Mouse (Mus musculus) limb, embryonic 11.5 days (tissue): ENCODE results near the gene Vdr. TPM values are rescaled to one million over a fixed set of nuclear protein-coding genes. Genes with fewer than 3 reads are reported as not detected.

Experiments used
- ATAC-seq: fragments of 200-750 bp; cut with Nextera tagmentation; 2 replicates; pipeline ENCODE4 v1.8.0; 2017; ENCODE audit warnings: low read depth; ENCODE audit not compliant: insufficient number of reproducible peaks, low FRiP score, low TSS enrichment
- DNase-seq: peaks from one replicate; pipeline ENCODE4 v3.0.0-alpha.2; 2015; ENCODE audit warnings: low spot score
- H3K27ac ChIP-seq: fragments of 300-500 bp; sonication (generic); replicated peaks from 2 replicates; pipeline ENCODE4 v1.5.1; 2014; ENCODE audit warnings: low read depth, mild to moderate bottlenecking, low read length
- H3K27me3 ChIP-seq: fragments of 300-500 bp; sonication (generic); 2 replicates; pipeline ENCODE4 v1.6.1; 2014; ENCODE audit warnings: mild to moderate bottlenecking, low read length, mixed read lengths; ENCODE audit not compliant: control insufficient read depth, insufficient read depth
- H3K36me3 ChIP-seq: fragments of 300-500 bp; sonication (generic); 2 replicates; pipeline ENCODE4 v1.6.1; 2014; ENCODE audit warnings: mild to moderate bottlenecking, low read length, moderate library complexity, mixed read lengths; ENCODE audit not compliant: control insufficient read depth, insufficient read depth
- H3K4me1 ChIP-seq: fragments of 300-500 bp; sonication (generic); 2 replicates; pipeline ENCODE4 v1.6.1; 2014; ENCODE audit warnings: low read length, mixed read lengths; ENCODE audit not compliant: control insufficient read depth, insufficient read depth
- H3K4me2 ChIP-seq: fragments of 300-500 bp; sonication (generic); 2 replicates; pipeline ENCODE4 v1.6.1; 2014; ENCODE audit warnings: low read depth, mild to moderate bottlenecking, moderate library complexity; ENCODE audit not compliant: severe bottlenecking
- H3K4me3 ChIP-seq: fragments of 300-500 bp; sonication (generic); 2 replicates; pipeline ENCODE4 v1.5.1; 2014; ENCODE audit warnings: low read depth, low read length
- H3K9ac ChIP-seq: fragments of 300-500 bp; sonication (generic); 2 replicates; pipeline ENCODE4 v1.6.1; 2014; ENCODE audit warnings: mild to moderate bottlenecking, low read length
- H3K9me3 ChIP-seq: fragments of 300-500 bp; sonication (generic); 2 replicates; pipeline ENCODE4 v1.6.1; 2016; ENCODE audit warnings: low read length; ENCODE audit not compliant: control insufficient read depth
- WGBS: fragments of 180-500 bp; shearing (Covaris S2); extraction: QIAGEN DNeasy Blood & Tissue Kit; methylation state at CpG from one replicate; pipeline ENCODE4 v1.1.7; 2014; 5-methylcytosine and 5-hydroxymethylcytosine counted together
- polyA plus RNA-seq: library from polyadenylated mRNA; unstranded; fragments of >200 nt; fragmentation: Nextera tagmentation; extraction: Ambion mirVana; gene quantifications from 2 replicates; pipeline ENCODE4 v1.2.1, GENCODE M21; 2014

Vdr gene
- polyA plus RNA-seq, 1 experiment from 2014 or later, result 0.25 TPM

DNA sequence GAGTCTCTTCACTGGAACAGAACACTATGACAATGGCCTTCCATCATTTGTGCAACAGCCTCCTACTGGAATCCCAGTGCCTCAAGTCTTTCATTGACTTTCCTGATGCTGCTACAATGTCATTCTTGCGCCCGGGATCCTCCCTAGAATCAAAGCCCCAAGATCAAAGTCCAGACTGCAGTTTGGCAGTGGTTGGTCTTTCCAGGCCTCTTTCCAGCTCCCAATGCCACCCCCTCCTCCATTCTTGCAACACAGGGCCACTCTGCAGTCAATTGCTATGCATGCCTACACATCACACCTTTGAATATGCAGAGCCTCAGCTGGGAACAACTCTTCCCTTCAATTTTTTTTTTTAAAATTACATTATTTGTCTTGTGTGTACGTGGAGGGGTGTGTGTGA, 50.1 kb downstream of the Vdr start:
- 72% methylated on average over 3 of the region's 3 CpGs for WGBS
- Histone ChIP-seq H3K27ac (no peak overlapping the region), H3K4me3 (no peak overlapping the region), H3K36me3 (no peaks in the 10 kb centered on the region), H3K9ac (no peak overlapping the region), H3K4me2 (no peak overlapping the region), H3K9me3 (no peaks in the 10 kb centered on the region), H3K4me1 (no peaks in the 10 kb centered on the region), H3K27me3 (no peaks in the 10 kb centered on the region)
- DNase-seq (no peak), ATAC-seq (no peak)

DNA sequence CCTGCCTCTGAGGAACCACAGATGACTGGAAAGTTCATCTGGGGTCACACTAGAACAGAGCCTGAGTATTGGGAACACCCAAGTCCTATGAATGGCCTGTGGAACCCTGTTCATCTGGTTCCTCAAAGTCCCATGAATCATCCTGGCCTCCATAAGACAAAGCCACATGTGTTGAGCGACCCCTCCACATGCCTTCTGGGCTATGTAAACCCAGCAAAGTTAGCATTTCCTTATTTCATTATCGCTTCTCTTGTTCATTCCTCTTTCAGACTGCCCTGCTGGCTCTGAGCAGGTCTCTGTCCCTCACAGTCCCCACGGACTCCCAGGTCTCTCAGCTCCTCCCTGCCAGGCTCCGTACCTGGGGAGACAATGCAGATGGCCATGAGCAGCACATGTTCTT, 52.0 kb downstream of the Vdr start:
- 86% methylated on average over 4 of the region's 4 CpGs for WGBS
- no peaks in the 10 kb centered on the region for H3K27me3 ChIP-seq

DNA sequence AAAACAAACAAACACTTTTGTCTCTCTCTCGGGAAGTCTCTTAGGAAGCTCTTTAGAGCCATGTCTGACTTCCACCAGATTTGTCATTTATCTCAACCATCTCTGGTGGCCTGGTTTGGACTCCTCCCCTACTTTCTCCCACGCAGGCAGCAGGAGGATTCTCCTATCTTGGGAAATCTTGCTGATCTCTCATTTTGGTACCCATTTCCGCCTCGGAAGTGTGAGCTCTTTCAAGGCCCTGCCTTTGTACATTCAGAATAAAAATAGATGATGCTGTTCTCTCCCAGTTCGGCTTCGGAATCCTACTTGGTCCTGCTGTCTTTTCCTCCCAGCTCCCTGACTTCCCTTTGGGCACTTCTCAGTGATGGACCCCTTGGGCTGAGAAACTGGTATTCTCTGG, 55.9 kb downstream of the Vdr start:
- Histone ChIP-seq H3K27me3 (no peaks in the 10 kb centered on the region), H3K9me3 (no peaks in the 10 kb centered on the region), H3K4me1 (no peaks in the 10 kb centered on the region), H3K36me3 (no peaks in the 10 kb centered on the region), H3K4me3 (no peak overlapping the region), H3K4me2 (no peak overlapping the region), H3K9ac (no peak overlapping the region), H3K27ac (no peak overlapping the region)
- ATAC-seq (no peak), DNase-seq (no peak)
- 68% methylated on average over 6 of the region's 6 CpGs for WGBS

More for the DNA sequence above, 52.0 kb downstream of the Vdr start:
- no peak for DNase-seq
- no peak overlapping the region for H3K9ac ChIP-seq
- no peak for ATAC-seq
- H3K4me2 ChIP-seq, result no peak overlapping the region
- H3K4me3 ChIP-seq, result no peak overlapping the region
- no peak overlapping the region for H3K27ac ChIP-seq
- no peaks in the 10 kb centered on the region for H3K36me3 ChIP-seq
- H3K4me1 ChIP-seq, result no peaks in the 10 kb centered on the region
- no peaks in the 10 kb centered on the region for H3K9me3 ChIP-seq

- 53% methylated on average over 8 of the region's 8 CpGs for WGBS
- Histone ChIP-seq H3K4me3 (no peak overlapping the region), H3K36me3 (no peaks in the 10 kb centered on the region), H3K27ac (no peak overlapping the region), H3K9me3 (no peaks in the 10 kb centered on the region), H3K27me3 (no peaks in the 10 kb centered on the region), H3K4me2 (no peak overlapping the region), H3K9ac (no peak overlapping the region), H3K4me1 (no peaks in the 10 kb centered on the region)
- DNase-seq (no peak), ATAC-seq (no peak)
These were observed 56.4 kb downstream of the Vdr start for GRCm38 (mm10) chr15:97854059-97854458.

DNA sequence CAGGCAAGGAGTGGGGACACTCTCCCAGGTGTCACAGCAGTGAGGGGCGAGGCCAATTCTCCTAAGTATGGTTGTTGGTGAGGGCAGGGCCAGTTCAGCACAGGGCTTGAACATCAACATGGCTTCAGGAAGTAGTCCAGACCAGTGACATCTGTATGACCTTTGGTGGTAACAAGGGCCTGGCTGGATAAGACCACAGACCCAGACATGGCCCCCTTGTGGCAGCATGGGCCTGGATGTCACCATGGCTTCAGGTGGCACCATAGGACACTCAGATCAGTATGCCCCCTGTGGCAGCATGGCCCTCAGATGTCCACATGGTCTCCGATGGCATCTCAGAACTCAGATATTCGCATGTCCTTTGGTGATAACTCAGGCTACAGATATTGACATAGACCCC, 58.1 kb downstream of the Vdr start:
- no peak overlapping the region for H3K27ac ChIP-seq
- H3K4me3 ChIP-seq, result no peak overlapping the region
- no peaks in the 10 kb centered on the region for H3K4me1 ChIP-seq
- H3K27me3 ChIP-seq, result no peaks in the 10 kb centered on the region
- no peaks in the 10 kb centered on the region for H3K9me3 ChIP-seq
- ATAC-seq (peak; percentile 28; the same call in 1 of the 2 replicates), DNase-seq (no peak)
- WGBS, result 84% methylated on average over 3 of the region's 3 CpGs
- no peak overlapping the region for H3K4me2 ChIP-seq
- no peaks in the 10 kb centered on the region for H3K36me3 ChIP-seq
- no peak overlapping the region for H3K9ac ChIP-seq

DNA sequence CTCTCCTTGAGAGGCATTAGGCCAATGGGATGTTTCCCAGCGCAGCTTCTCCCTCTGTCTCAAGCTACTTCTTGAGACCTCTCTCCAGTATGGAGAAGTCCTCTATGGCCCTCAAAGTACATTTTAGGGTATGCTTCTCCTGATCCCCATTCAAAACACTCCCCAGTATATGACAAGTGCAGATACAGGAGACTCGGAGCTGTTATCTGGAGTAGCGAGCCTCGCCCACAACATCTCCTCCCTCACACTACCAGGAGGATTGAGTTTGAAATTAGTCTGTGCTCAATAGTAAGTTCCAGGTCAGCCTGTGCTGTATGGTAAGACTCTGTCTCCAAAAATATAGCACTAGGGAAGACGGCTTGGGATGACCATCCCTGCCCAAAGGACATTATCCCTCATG, 59.4 kb downstream of the Vdr start:
- Histone ChIP-seq H3K9me3 (no peaks in the 10 kb centered on the region), H3K4me1 (no peaks in the 10 kb centered on the region), H3K4me2 (no peak overlapping the region), H3K36me3 (no peaks in the 10 kb centered on the region), H3K27me3 (no peaks in the 10 kb centered on the region), H3K4me3 (no peak overlapping the region), H3K27ac (no peak overlapping the region), H3K9ac (no peak overlapping the region)
- DNase-seq, result no peak
- no peak for ATAC-seq
- WGBS, result 82% methylated on average over 5 of the region's 5 CpGs

DNA sequence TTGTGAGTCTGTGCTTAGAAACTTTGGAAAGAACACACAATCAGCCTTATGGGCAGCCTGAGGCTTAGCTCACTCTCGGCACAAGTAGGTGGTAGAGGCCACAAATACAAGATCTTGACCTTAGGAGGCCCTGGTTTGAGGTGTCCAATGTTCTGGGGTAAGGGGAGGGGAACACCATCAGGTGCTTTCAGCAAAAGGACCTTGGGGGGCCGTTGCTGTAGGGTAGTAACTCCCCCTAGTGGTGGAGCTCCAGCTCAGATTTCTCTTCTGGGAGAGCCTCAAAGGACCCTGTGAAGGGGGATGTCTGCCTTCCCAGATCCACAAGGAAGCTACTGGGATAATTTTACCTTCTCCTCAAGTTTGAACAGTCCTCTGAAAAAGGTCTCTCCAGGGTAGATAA, 60.0 kb downstream of the Vdr start:
- Histone ChIP-seq H3K4me2 (no peak overlapping the region), H3K9me3 (no peaks in the 10 kb centered on the region), H3K27me3 (no peaks in the 10 kb centered on the region), H3K27ac (no peak overlapping the region), H3K9ac (no peak overlapping the region), H3K36me3 (no peaks in the 10 kb centered on the region), H3K4me1 (no peaks in the 10 kb centered on the region), H3K4me3 (no peak overlapping the region)
- ATAC-seq (no peak), DNase-seq (peak; percentile 57)
- WGBS, result 14% methylated on average over 2 of the region's 2 CpGs

DNA sequence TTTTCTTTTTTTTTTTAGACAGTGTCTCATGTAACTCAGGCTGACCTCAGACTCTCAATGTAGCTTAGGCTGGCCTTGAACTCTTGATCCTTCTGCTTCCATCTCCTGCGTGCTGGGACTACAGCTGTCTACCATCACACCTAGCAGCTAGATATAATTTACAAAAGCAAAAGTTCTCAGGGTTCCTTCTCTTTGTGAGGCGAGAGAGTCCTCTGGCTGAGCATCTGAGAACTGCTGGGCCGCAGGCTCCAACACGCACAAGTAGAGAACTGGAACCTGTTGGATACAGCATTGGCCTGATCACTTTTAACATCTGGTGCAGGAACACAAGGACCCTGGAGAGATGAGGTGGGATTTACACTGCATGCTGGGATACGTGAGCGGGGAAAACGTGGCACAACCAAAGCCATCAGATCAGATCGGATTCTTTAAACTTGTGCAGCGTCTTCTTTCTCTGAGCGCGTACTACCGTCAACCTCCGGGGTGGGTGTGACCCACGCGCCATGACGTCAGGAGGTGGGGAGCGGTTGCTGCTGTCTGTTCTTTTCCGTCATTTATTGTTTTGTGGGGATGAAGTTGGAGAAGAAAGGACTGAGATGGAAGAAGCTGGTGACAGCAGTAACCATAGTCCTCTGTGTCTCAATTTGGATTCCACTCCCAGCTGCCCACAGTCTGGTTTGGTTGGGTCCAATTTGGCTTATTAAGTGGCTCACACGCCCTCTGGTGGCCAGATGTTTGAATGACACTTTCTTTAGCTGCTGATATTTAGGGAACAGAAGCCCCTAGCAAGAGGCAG, 61.1 kb downstream of the Vdr start:
- Histone ChIP-seq H3K4me1 (no peaks in the 10 kb centered on the region), H3K4me3 (peak overlapping the region; percentile 25; the same call in 1 of the 2 replicates), H3K27ac (no peak overlapping the region), H3K36me3 (no peaks in the 10 kb centered on the region), H3K9me3 (no peaks in the 10 kb centered on the region), H3K4me2 (peak overlapping the region; percentile 48), H3K27me3 (no peaks in the 10 kb centered on the region), H3K9ac (0 out of 2 replicates have a peak overlapping the region, but pooled peaks have one; percentile 14)
- WGBS, result 5% methylated on average over 19 of the region's 19 CpGs
- peak; percentile 90 for DNase-seq
- ATAC-seq, result peak; percentile 46; the same call in 1 of the 2 replicates

DNA sequence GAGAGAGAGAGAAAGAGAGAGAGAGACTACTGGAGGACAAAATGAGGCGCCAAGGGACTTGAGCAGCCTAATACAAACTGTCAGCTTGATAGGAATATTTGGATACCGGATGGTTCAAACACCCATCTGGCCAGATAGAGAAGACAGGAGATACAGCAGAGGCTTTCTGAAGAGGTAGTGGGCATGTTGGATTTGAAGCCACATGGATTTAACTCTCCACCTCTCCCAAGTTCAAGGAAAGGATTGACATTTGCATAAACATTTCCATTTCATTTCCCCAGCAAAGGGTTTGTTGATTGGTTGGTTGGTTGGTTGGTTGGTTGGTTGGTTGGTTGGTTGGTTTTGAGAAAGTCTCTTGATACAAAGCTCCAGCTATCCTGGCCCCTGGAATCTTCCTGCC, 62.6 kb downstream of the Vdr start:
- Histone ChIP-seq H3K4me3 (no peak overlapping the region), H3K27ac (no peak overlapping the region), H3K9me3 (no peaks in the 10 kb centered on the region), H3K27me3 (no peaks in the 10 kb centered on the region), H3K4me2 (no peak overlapping the region), H3K4me1 (no peaks in the 10 kb centered on the region), H3K9ac (no peak overlapping the region), H3K36me3 (no peaks in the 10 kb centered on the region)
- no peak for DNase-seq
- ATAC-seq, result no peak
- WGBS, result 88% methylated on average over 2 of the region's 2 CpGs
